Mouse (Mus musculus) spleen, postnatal 4 days (tissue): Measurements from ENCODE around the gene Man1a.

Source experiments
- DNase-seq, 2 experiments: peaks; one replicate each; pipeline ENCODE4 v3.0.0; 2022; ENCODE audit warnings: low spot score in 2 of 2

Gene Man1a

GRCm38 (mm10) chr10:54076420-54076819 lies at the start of gene Man1a:
TSS of gene Man1a (minus strand) at chr10:54076609.
- no peak for DNase-seq

DNA sequence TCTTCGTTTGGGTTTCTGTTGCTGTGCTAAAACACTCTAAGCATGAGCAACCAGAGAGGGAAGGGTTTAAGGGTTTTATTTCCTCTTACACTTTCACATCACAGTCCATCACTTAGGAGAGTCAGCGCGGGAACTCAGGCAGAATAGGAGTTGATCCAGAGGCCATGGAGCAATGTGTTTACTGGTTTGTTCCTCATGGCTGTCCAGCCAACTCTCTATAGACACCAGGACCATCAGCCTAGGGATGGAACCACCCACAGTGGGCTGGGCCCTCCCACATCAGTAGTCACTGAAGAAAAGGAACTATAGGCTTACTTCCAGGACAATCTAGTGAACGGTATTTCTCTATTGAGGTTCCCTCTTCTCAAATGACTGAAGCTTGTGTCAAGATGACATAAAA lies 45.4 kb upstream of the Man1a start:
- no peak for DNase-seq

GRCm38 (mm10) chr10:54120375-54120774 lies 44.0 kb upstream of the Man1a start:
- no peak for DNase-seq

DNA sequence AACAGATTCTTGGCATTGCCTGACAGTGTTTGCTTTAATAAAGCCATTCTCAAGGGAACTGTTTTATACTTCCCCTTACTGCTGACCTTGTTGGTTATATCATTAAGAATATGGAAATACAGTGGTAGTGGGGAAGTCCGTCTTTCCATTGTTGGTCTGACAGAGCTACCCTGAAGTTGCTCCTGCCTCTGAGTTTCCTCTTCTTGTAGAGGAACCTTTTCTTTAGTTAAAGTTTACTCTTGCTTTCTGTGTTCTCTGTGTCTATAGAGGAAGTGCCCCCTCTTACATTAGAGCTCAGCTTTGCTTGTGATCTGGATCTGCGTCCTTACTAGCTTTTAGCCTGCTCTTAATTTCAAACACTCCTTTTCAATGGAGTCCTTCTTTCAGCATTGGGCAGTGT lies 42.9 kb upstream of the Man1a start:
- DNase-seq, result no peak

GRCm38 (mm10) chr10:54118223-54118912 lies 42.0 kb upstream of the Man1a start:
- no peak for DNase-seq

GRCm38 (mm10) chr10:54117763-54118162 lies 41.4 kb upstream of the Man1a start:
- DNase-seq, result peak; percentile 32 to 59

DNA sequence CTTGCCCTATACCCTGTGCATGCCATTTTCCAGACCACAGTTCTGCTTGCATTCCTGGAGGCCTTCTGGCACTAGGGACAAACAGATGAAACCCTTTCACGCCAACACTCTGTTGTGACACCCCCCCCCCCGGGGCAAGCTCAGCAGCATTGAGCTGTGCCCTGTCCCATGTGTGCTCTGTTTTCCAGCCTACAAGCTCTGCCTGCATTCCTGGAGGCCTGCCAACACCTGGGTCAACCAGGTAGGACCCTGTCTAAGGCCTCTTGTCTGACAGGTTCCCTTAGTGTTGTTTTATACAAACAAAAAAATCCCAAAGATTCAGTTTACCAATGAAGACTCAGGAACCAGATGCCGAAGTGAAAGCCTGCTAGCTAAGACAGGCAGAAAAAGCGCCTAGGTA lies 27.3 kb upstream of the Man1a start:
- DNase-seq, result no peak

- no peak for DNase-seq
These were observed 15.7 kb upstream of the Man1a start for GRCm38 (mm10) chr10:54092081-54092480.

DNA sequence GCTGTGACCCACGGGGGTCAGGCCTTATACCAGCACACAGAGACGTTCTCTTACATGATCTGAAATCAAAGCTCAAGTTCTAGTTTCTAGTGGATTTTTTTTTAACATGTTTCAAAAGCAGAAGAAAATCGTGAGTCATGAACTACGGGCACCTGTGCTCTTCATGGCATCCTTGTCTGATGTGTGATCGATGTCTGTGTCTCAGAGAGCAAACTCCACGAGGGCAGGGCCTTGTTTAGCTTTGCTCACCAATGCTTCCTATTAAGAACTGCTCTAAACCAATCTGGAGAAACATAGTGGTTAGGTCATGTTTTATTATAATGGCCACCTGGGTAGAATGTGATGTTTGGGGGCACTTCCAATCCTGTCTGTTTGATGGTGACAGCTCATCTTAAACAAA lies 13.5 kb upstream of the Man1a start:
- no peak for DNase-seq

- DNase-seq, result no peak
These were observed 10.9 kb upstream of the Man1a start for GRCm38 (mm10) chr10:54087346-54087745.

GRCm38 (mm10) chr10:54085073-54085472 lies 8.7 kb upstream of the Man1a start:
- DNase-seq, result no peak

- no peak for DNase-seq
These were observed 596 bp upstream of the Man1a start for GRCm38 (mm10) chr10:54077005-54077404.

DNA sequence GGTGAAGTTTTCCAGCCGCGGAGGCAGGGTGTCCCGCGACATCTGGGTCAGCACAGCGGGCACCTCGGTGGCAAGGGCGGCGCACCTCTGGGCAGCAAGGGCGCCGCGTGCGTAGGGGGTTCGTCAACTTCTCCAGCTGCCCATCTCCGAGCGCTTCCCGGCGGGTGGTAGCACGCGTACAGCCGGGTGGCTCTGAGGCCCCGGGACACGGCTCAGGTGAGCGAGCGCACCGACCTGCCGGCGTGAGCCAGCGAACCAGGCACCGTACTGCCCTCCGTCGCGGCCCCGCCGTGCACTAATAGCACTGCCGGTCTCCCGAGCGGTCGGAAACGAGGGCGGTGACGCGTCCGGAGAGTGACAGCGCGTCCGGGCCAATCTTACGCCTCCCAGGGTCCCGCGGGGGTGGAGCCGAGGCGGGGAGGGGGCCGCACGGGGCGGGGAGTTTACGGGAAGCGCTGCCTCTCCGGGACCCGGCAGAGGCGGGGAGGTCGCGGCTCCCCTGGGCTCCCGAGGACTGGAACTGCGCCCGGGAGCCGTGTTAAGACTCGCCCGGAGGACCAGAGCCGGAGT lies 883 bp downstream of the Man1a start:
- peak; percentile 94 to 97 for DNase-seq

- peak; percentile 49 to 83 for DNase-seq
These were observed 1.6 kb downstream of the Man1a start for GRCm38 (mm10) chr10:54074609-54075421.

DNA sequence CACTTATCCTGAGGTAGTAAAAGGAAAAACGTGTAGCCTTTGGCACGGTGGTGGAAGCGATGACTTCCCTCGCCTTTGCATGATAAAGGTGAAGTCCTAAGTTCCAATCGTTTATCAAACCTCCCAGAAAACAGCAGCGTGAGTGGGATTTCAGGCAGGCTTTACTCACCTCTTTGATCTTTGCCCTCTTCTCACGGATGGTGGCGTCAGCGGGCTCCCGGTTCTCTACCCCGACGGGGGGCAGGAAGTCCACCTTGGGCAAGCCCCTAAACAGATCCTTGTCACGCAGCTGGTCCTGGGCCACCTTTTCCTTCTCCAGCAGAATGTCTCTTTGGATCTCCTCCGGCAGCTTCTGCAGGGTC lies 2.2 kb downstream of the Man1a start:
- DNase-seq, result peak in 1 of 2 experiments; percentile 43

- peak in 1 of 2 experiments; percentile 64 for DNase-seq
These were observed 2.7 kb downstream of the Man1a start for GRCm38 (mm10) chr10:54073641-54074203.

GRCm38 (mm10) chr10:54072336-54072735 lies 4.1 kb downstream of the Man1a start:
- no peak for DNase-seq

GRCm38 (mm10) chr10:54070496-54070895 lies 5.9 kb downstream of the Man1a start:
- DNase-seq, result no peak

- no peak for DNase-seq
These were observed 7.0 kb downstream of the Man1a start for GRCm38 (mm10) chr10:54069412-54069811.

DNA sequence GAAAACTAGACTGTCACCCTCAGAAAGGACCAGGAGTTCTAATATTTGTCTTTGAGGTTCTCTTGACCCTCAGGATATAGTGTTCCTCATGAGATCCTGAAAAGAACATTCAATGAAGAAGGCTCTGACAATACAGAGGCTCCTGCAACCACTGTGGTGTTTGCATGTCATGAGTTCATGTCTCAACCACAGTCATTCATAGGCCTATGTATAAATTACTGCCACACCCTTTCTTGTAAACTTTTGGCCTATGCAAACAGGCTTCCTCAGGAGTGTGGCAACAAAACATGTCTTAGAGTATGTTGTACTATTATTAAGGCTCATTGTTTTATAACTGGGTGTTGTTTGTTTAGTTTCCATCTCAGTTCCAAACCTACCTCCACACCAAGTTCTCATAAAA lies 9.7 kb downstream of the Man1a start:
- DNase-seq, result no peak

- DNase-seq, result no peak
These were observed 12.7 kb downstream of the Man1a start for GRCm38 (mm10) chr10:54063551-54064260.

- DNase-seq, result no peak
These were observed 13.6 kb downstream of the Man1a start for GRCm38 (mm10) chr10:54062835-54063234.
